Mouse (Mus musculus) kidney, embryonic 16.5 days (tissue): Measurements from ENCODE around the gene Nup214. TPM values are rescaled to one million over a fixed set of nuclear protein-coding genes. Genes with fewer than 3 reads are reported as not detected.

ENCODE experiments used
- ATAC-seq: fragments of 200-750 bp; cut with Nextera tagmentation; 2 replicates; pipeline ENCODE4 v1.8.0; 2017; ENCODE audit warnings: moderate TSS enrichment; ENCODE audit not compliant: low FRiP score, low TSS enrichment
- H3K27ac ChIP-seq: fragments of 300-500 bp; sonication (generic); 2 replicates; pipeline ENCODE4 v1.5.1; 2014; ENCODE audit warnings: low read length
- H3K27me3 ChIP-seq: fragments of 300-500 bp; sonication (generic); 2 replicates; pipeline ENCODE4 v1.6.1; 2014; ENCODE audit warnings: low read length, control low read depth, mixed read lengths; ENCODE audit not compliant: insufficient read depth
- H3K36me3 ChIP-seq: fragments of 300-500 bp; sonication (generic); 2 replicates; pipeline ENCODE4 v1.6.1; 2014; ENCODE audit warnings: low read length, control low read depth, mixed read lengths; ENCODE audit not compliant: insufficient read depth
- H3K4me1 ChIP-seq: fragments of 300-500 bp; sonication (generic); 2 replicates; pipeline ENCODE4 v1.6.1; 2014; ENCODE audit warnings: low read length, control low read depth, mixed read lengths; ENCODE audit not compliant: insufficient read depth
- H3K4me2 ChIP-seq: fragments of 300-500 bp; sonication (generic); replicated peaks from 2 replicates; pipeline ENCODE4 v1.6.1; 2014; ENCODE audit warnings: low read depth, low read length
- H3K4me3 ChIP-seq: fragments of 300-500 bp; sonication (generic); 2 replicates; pipeline ENCODE4 v1.5.1; 2014; ENCODE audit warnings: mild to moderate bottlenecking, low read length
- H3K9ac ChIP-seq: fragments of 300-500 bp; sonication (generic); replicated peaks from 2 replicates; pipeline ENCODE4 v1.6.1; 2014; ENCODE audit warnings: low read length
- H3K9me3 ChIP-seq: fragments of 300-500 bp; sonication (generic); 2 replicates; pipeline ENCODE4 v1.6.1; 2016; ENCODE audit warnings: low read length, control low read depth
- WGBS: fragments of 180-500 bp; shearing (Covaris S2); extraction: QIAGEN DNeasy Blood & Tissue Kit; methylation state at CpG from one replicate; pipeline ENCODE4 v1.1.7; 2014; 5-methylcytosine and 5-hydroxymethylcytosine counted together
- polyA plus RNA-seq: library from polyadenylated mRNA; unstranded; fragments of >200 nt; fragmentation: Nextera tagmentation; extraction: Ambion mirVana; gene quantifications from 2 replicates; pipeline ENCODE4 v1.2.1, GENCODE M21; 2015

Gene Nup214
- polyA plus RNA-seq, 1 experiment from 2014 or later = 70.2 TPM

- Histone ChIP-seq H3K4me1 (no peaks in the 10 kb centered on the region), H3K36me3 (peaks cover 44% of the 10 kb centered on the region)
- WGBS = 81% methylated on average over 8 of the region's 8 CpGs
Measured at GRCm38 (mm10) chr2:32051791-32052190, 77.6 kb downstream of the Nup214 start.

DNA sequence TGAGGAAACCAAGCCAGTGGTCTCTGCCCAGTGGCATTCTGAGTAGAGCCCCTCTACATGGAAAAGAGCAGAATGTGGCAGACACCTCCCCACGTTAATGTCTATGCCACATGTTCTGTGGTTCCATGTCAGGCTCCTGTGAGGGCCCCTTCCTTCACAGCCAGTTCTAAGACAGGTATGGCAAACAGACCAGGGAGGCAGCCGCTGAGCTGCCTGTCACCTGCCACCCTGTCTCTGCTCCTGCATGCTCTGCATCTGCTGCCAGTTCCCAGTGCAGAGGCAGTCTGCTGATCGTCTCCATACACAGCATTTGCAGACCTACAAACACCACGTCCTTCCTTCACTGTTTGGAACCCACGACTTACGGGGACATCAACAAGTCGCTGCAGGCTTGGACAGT, 78.2 kb downstream of the Nup214 start:
- Histone ChIP-seq H3K36me3 (peaks cover 42% of the 10 kb centered on the region), H3K9ac (no peak overlapping the region), H3K4me1 (no peaks in the 10 kb centered on the region), H3K4me2 (no peak overlapping the region), H3K27me3 (no peaks in the 10 kb centered on the region), H3K27ac (no peak overlapping the region), H3K4me3 (no peak overlapping the region), H3K9me3 (no peaks in the 10 kb centered on the region)
- ATAC-seq = no peak
- WGBS = 90% methylated on average over 7 of the region's 7 CpGs

More at GRCm38 (mm10) chr2:32051791-32052190, 77.6 kb downstream of the Nup214 start:
- H3K9me3 ChIP-seq = no peaks in the 10 kb centered on the region
- no peak overlapping the region for H3K9ac ChIP-seq
- no peak for ATAC-seq
- no peak overlapping the region for H3K4me3 ChIP-seq
- no peaks in the 10 kb centered on the region for H3K27me3 ChIP-seq
- no peak overlapping the region for H3K4me2 ChIP-seq
- H3K27ac ChIP-seq = no peak overlapping the region

DNA sequence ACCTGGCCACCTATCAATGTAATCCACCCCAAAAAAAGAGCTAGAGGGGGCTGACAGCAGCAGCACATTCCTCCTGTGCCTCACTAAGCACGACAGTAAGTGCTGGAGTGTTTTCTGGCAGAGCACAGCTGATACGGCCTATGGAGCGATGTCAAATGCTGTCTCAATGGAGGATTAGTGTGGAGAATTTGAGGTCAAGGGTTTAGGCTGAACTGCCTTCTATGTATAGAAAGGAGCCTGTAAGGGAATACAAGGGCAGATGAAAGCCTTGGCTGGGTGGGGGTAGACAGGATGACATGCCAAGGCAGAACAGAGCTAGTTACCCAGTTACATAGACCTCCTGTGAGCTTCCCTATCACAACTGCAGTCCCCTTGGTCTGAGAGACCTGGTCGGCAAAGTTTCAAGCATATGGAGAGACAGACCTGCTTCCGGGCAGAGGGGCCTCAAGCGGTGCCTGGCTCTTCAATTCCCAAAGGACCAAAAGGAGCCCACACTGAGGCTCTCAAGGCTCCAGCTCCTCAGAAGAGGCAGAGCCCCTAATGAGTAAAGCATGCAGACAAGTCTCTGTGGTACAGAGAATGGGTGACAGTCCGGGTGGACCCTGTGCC, 81.2 kb downstream of the Nup214 start:
- Histone ChIP-seq H3K4me3 (no peak overlapping the region), H3K4me1 (no peaks in the 10 kb centered on the region), H3K27me3 (no peaks in the 10 kb centered on the region), H3K4me2 (no peak overlapping the region), H3K36me3 (peaks cover 21% of the 10 kb centered on the region), H3K9me3 (no peaks in the 10 kb centered on the region), H3K9ac (no peak overlapping the region), H3K27ac (no peak overlapping the region)
- ATAC-seq = no peak
- 73% methylated on average over 7 of the region's 7 CpGs for WGBS

GRCm38 (mm10) chr2:32056524-32056923, 82.3 kb downstream of the Nup214 start:
- ATAC-seq = no peak
- H3K9me3 ChIP-seq = no peaks in the 10 kb centered on the region

DNA sequence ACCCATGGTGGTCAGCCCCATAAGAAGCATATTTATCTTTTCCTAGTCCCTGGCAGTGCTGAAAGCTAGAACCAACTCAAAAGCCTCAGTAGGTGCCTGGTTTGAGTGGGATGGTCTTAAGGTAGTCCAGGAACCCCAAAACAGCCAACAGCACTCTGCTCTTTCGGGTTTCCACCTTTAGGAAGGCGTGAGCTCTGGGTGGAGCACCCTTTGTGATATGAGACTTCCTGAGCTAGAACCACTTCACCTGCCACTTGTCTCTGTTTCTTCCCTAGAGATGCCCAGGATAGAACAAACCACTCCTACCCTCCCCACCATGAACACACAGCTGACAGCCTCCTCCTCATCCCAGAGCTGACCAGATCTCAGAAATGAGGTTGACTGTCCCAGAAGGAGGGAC, 83.1 kb downstream of the Nup214 start:
- H3K27ac ChIP-seq = no peak overlapping the region
- H3K4me3 ChIP-seq = no peak overlapping the region
- 80% methylated on average over 2 of the region's 2 CpGs for WGBS
- no peaks in the 10 kb centered on the region for H3K9me3 ChIP-seq
- no peak overlapping the region for H3K4me2 ChIP-seq
- no peak for ATAC-seq
- no peaks in the 10 kb centered on the region for H3K27me3 ChIP-seq
- no peaks in the 10 kb centered on the region for H3K4me1 ChIP-seq
- H3K9ac ChIP-seq = no peak overlapping the region
- peaks cover 4% of the 10 kb centered on the region for H3K36me3 ChIP-seq

More at GRCm38 (mm10) chr2:32056524-32056923, 82.3 kb downstream of the Nup214 start:
- Histone ChIP-seq H3K27ac (no peak overlapping the region), H3K36me3 (peaks cover 12% of the 10 kb centered on the region), H3K4me3 (no peak overlapping the region), H3K27me3 (no peaks in the 10 kb centered on the region), H3K4me2 (no peak overlapping the region), H3K4me1 (no peaks in the 10 kb centered on the region), H3K9ac (no peak overlapping the region)
- 89% methylated on average over 10 of the region's 10 CpGs for WGBS

DNA sequence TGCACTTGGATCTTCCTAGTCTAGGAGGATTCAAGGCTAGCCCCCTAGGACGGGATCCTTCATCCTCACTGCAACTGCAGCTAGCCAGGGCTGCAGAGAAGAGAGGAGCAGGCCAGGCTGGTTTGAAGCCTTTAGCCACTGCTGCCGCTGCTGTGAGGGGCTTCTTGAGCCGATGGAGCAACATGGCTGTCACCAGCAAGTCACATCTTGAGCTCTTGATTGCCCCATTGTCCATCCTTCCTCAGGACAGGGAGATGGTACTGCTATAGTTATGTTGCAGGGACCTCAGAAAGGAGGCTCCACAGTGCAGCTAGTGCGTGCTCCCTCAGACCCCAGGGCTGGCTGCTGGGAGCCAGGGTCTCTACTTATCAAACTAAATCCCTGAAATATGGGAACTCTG, 83.6 kb downstream of the Nup214 start:
- WGBS = 79% methylated on average over 4 of the region's 4 CpGs

GRCm38 (mm10) chr2:32058241-32058640, 84.0 kb downstream of the Nup214 start:
- Histone ChIP-seq H3K4me3 (no peak overlapping the region), H3K9ac (no peak overlapping the region), H3K36me3 (no peaks in the 10 kb centered on the region), H3K27me3 (no peaks in the 10 kb centered on the region), H3K27ac (no peak overlapping the region), H3K9me3 (no peaks in the 10 kb centered on the region), H3K4me1 (no peaks in the 10 kb centered on the region), H3K4me2 (no peak overlapping the region)
- 80% methylated on average over 9 of the region's 9 CpGs for whole genome bisulfite sequencing
- ATAC-seq = no peak

More for the DNA sequence above, 83.6 kb downstream of the Nup214 start:
- no peak for ATAC-seq
- Histone ChIP-seq H3K9ac (no peak overlapping the region), H3K9me3 (no peaks in the 10 kb centered on the region), H3K4me3 (no peak overlapping the region), H3K36me3 (no peaks in the 10 kb centered on the region), H3K27ac (no peak overlapping the region), H3K4me1 (no peaks in the 10 kb centered on the region), H3K27me3 (no peaks in the 10 kb centered on the region), H3K4me2 (no peak overlapping the region)

DNA sequence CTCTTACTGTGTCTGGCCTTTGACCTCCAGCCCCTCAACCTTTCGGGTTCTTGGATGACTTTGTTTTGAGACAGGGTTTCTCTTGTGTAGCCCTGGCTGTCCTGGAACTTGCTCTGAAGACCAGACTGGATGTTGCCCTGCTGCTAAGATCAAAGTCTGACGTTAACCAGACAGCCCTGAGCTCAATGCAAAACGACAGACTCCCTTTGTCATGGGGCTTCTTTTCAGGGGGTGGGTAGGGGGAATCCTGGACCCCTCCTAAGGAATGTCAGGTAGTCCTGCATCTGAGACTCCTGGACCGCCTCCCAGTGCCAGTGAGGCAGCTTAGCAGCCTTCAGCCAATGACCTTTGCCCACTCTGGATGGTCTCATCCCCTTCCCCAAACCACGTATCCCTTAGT, 84.5 kb downstream of the Nup214 start:
- Histone ChIP-seq H3K4me3 (no peak overlapping the region), H3K9ac (no peak overlapping the region), H3K9me3 (no peaks in the 10 kb centered on the region), H3K27me3 (no peaks in the 10 kb centered on the region), H3K4me2 (no peak overlapping the region), H3K27ac (no peak overlapping the region), H3K36me3 (no peaks in the 10 kb centered on the region), H3K4me1 (no peaks in the 10 kb centered on the region)
- WGBS = 36% methylated on average over 5 of the region's 5 CpGs
- ATAC-seq = no peak

- no peak for ATAC-seq
- Histone ChIP-seq H3K9ac (no peak overlapping the region), H3K4me3 (no peak overlapping the region), H3K9me3 (no peaks in the 10 kb centered on the region), H3K4me1 (no peaks in the 10 kb centered on the region), H3K4me2 (no peak overlapping the region), H3K27me3 (no peaks in the 10 kb centered on the region), H3K27ac (no peak overlapping the region), H3K36me3 (no peaks in the 10 kb centered on the region)
- WGBS = 72% methylated on average over 6 of the region's 6 CpGs
Measured at GRCm38 (mm10) chr2:32059613-32060012, 85.4 kb downstream of the Nup214 start.

DNA sequence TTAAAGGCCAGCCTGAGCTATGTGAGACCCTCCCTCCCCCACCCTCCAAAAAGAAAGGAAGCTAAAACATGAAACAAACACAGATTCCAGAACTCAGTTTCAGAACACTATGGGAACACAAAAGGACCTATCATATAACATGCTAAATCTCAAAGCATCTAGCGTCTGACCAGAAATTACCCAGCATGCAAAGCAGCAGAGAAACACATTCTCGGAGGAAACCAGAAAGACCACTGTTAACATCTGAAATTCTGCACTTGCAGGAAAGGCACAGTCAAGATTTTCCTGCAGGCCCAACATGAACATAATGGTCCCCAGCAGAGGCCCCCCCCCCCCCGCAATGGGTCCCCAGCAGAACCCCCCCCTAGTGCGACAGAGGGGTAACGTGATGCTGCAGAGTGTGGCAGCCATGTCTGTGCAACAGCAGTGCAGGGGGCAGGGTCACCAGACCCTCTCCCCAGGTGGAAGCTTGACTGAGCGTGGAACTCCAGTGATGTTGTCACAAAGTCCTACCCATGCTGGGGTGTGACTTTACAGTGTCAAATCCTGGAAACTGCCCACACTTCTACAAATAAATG, 86.1 kb downstream of the Nup214 start:
- Histone ChIP-seq H3K27me3 (no peaks in the 10 kb centered on the region), H3K4me1 (no peaks in the 10 kb centered on the region), H3K9me3 (no peaks in the 10 kb centered on the region), H3K36me3 (no peaks in the 10 kb centered on the region), H3K27ac (no peak overlapping the region), H3K4me3 (no peak overlapping the region), H3K4me2 (no peak overlapping the region), H3K9ac (no peak overlapping the region)
- ATAC-seq = no peak
- 48% methylated on average over 6 of the region's 6 CpGs for WGBS
